Mouse (Mus musculus): ENCODE data around the gene Mios.
A peak's percentile ranks its signal among the peaks of the same experiment; 100 is the strongest.

Gene Mios

GRCm38 (mm10) chr6:8209047-8209865 lies at the start of gene Mios:
Gene Mios, plus strand, starts transcription at chr6:8209222.
- DNase-seq (ENCODE audit: low read depth, low spot score) = peak; percentile 88

DNA sequence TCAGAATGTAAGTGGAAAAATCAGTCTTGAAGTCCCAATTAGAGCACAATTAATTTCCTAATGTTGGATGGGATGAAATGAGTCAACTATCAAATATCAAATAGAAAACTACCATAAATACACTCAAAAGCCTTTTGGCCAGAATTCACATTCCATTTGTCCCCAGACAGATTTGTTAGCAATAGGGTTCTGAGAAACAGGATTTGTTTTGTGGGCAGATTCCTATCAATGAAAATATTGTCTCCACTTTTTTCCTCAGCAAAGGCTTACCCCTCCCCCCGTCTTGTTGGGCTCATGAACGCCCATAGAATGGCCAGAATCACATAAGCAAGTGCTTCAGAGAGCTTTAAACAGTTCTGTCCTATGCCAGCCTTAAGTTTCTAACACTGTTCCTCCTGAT lies 49.0 kb upstream of the Mios start:
- DNase-seq (ENCODE audit: low read depth, low spot score) = no peak

- no peak for DNase-seq (ENCODE audit: low read depth, low spot score)
Measured at GRCm38 (mm10) chr6:8164741-8165140, 44.3 kb upstream of the Mios start.

GRCm38 (mm10) chr6:8172101-8172500 lies 36.9 kb upstream of the Mios start:
- peak; percentile 93 for DNase-seq (ENCODE audit: low read depth, low spot score)

- DNase-seq (ENCODE audit: low read depth, low spot score) = peak; percentile 82
Measured at GRCm38 (mm10) chr6:8174062-8174461, 35.0 kb upstream of the Mios start.

DNA sequence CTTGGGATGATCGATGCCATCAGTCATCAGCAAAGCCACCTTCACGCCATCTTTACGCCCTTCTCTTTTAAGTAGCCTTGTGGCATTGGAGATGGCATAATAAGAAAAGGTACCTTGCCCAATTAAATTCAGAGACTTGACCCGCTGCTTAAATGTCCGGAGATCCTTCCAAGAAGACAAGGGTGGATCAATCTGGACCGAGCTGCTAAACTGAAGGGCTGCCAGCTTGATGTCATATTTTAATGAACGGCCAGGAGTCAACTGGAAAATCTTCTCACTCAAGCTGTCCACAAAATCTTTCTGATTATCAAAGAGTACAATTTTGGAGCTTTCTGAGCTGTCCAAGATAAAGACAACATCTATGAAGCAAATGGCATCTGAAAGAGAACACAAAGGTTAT lies 33.7 kb upstream of the Mios start:
- DNase-seq (ENCODE audit: low read depth, low spot score) = no peak

GRCm38 (mm10) chr6:8176116-8176515 lies 32.9 kb upstream of the Mios start:
- no peak for DNase-seq (ENCODE audit: low read depth, low spot score)

GRCm38 (mm10) chr6:8178397-8178941 lies 30.6 kb upstream of the Mios start:
- DNase-seq (ENCODE audit: low read depth, low spot score) = no peak

- peak; percentile 82 for DNase-seq (ENCODE audit: low read depth, low spot score)
Measured at GRCm38 (mm10) chr6:8188599-8189233, 20.3 kb upstream of the Mios start.

- no peak for DNase-seq (ENCODE audit: low read depth, low spot score)
Measured at GRCm38 (mm10) chr6:8189917-8190316, 19.1 kb upstream of the Mios start.

DNA sequence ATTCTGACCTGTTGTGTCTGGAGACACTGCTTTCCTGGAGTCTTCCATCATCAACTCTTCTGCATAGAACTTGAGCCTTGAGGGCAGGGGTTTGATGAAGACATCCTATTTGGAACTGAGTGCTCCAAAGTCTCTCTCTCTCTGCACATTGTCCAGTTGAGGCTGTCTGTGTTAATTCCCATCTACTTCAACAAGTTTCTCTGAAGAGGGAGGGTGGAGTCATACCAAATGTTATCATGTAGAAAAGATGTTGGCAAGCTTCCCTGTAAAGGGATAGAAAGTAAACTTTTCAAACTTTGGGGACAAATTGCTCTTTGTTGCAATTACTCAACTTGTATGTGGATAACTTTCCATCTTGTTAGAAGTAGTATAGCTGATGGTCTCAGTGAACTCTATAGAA lies 16.5 kb upstream of the Mios start, which contains the start of gene Col28a1:
Gene Col28a1 (minus strand): TSS at position 101 of the 400 bp plus-strand sequence.
- DNase-seq (ENCODE audit: low read depth, low spot score) = no peak

DNA sequence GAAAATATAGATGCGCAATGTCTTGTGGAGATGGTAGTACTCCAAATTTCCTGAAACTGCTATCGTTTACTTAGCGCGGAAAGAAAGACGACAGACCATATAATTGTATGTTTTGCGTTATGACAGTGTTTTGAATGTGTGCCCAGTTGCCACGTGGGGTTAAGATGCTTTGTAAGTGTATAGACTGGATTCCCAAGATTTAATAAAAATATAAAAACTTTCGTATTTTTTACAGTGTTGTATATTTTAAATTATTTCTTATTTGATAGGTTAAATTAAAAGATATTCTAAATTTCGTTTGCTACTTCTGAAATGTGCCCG lies 804 bp downstream of the Mios start:
- peak; percentile 74 for DNase-seq (ENCODE audit: low read depth, low spot score)

- DNase-seq (ENCODE audit: low read depth, low spot score) = peak; percentile 22
Measured at GRCm38 (mm10) chr6:8210661-8211060, 1.6 kb downstream of the Mios start.

- no peak for DNase-seq (ENCODE audit: low read depth, low spot score)
Measured at GRCm38 (mm10) chr6:8227035-8227434, 18.0 kb downstream of the Mios start.

GRCm38 (mm10) chr6:8228596-8228995 lies 19.6 kb downstream of the Mios start:
- no peak for DNase-seq (ENCODE audit: low read depth, low spot score)

DNA sequence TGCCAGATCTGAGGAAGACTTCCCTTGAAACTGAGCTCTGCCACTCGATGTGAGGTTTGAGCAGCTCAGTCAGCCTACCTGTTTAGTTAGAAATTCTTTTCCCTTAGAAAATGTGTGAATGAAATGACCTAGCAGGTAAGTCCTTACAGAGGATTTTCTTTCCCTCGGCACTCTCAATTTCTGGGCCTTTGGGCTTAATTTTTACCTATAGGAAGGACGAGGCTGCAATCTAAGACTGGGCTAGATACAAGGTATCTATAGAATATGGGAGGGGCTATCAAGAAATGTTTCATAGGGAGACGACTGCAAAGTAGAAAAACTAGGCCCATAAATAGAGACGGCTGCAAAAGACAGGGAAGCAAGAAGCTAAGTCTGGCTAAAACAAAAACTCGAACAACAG lies 49.3 kb downstream of the Mios start:
- DNase-seq (ENCODE audit: low read depth, low spot score) = no peak

DNA sequence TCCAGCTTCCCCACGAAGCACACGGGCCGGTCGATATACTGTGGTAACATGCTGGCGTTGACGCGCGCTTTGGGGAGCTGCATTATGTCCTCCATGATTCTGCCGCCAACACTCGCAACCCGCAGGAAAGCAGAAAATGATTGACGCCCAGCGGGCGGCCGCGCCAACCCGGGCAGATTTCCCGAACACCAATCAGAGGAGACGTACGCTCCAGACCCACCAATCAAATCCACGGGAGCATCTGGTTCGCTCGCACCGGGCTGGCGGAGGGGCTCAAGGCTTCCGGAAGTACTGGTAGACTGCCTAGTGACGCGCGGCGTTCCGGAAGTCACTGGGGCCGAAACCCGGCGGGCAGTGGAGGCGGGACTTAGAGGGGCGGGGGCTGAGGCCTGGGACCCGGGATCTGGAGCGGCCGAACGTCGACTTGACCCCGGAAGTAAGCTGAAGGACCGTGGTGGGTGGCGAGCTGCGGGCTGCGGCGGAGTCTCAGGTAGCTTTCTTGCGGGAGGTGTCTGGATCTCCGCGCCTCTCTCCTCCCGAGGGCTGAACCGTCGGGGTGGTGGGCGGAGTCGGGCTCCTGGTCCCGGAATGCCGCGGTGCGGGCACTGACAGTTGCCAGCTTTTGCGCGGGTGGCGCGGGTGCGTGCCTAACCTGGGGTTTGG lies 50.1 kb downstream of the Mios start, which contains the start of the genes Rpa3, Umad1 and Gm45062:
Gene Rpa3 (minus strand): TSS at position 170 of the 663 bp plus-strand sequence.
Gene Umad1 (plus strand): TSS at position 285 of the 663 bp plus-strand sequence.
Gene Gm45062 (plus strand): TSS at position 447 of the 663 bp plus-strand sequence.
- peak; percentile 100 for DNase-seq (ENCODE audit: low read depth, low spot score)

GRCm38 (mm10) chr6:8259667-8260044 lies 50.6 kb downstream of the Mios start:
- no peak for DNase-seq (ENCODE audit: low read depth, low spot score)

- DNase-seq (ENCODE audit: low read depth, low spot score) = no peak
Measured at GRCm38 (mm10) chr6:8271047-8271446, 62.0 kb downstream of the Mios start.

DNA sequence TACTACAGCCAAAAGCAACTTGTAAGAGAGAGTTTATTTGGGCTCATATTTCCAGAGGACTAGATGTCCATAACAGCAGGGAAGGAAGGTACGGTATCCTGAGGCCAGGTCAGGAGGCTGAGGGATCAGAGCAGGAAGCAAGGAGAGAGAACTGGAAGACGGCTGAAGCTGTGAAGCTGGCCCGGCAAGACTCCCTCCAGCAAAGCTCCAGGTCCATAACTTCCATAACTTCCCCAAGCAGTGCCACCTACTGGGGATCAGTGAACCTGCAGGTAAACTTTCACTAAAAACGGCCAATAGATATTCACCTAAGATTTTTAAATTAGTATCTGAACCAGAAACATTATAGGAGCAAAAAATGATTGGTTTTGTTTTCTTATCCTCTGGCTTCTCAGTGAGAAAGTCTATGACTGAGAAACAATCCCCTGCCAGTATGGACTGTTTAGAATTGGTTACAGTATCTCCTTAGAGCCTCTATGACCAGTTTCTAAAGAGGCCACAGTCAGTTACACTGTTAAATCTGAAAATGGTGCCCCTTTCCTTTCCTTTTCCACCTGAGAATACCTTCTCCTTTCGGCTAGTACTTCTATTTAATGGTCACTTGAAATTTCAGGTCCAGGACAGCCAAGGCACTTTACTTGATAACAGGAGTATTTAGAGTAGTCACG lies 65.5 kb downstream of the Mios start:
- peak; percentile 82 for DNase-seq (ENCODE audit: low read depth, low spot score)

- peak; percentile 74 for DNase-seq (ENCODE audit: low read depth, low spot score)
Measured at GRCm38 (mm10) chr6:8275098-8275497, 66.1 kb downstream of the Mios start.

DNA sequence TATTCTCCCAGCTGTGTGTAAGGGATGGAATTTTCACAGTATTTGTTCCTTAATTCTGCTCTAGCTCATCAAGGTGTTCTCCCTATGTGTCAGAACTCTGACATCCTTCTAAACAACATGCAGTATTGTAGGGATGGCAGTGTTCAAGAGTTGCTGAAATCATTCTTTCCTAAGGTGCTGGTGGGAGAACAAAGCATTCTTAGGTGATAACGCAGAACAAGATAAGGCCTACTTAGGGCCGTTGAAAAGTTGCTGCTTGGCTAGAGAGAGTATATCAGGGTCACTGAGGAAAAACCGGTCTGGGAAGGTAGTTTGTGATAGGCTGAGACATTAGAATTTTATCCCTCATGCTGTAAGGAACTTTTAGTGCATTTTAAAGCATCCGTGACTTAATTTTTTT lies 67.4 kb downstream of the Mios start:
- DNase-seq (ENCODE audit: low read depth, low spot score) = no peak
